Mouse (Mus musculus): ENCODE data around the gene Homer3. TPM values are rescaled to one million over a fixed set of nuclear protein-coding genes. Genes with fewer than 3 reads are reported as not detected.

Gene Homer3
- total and polyA plus RNA-seq, 2 experiments from 2014 or later = 13.8 to 36.4 TPM

DNA sequence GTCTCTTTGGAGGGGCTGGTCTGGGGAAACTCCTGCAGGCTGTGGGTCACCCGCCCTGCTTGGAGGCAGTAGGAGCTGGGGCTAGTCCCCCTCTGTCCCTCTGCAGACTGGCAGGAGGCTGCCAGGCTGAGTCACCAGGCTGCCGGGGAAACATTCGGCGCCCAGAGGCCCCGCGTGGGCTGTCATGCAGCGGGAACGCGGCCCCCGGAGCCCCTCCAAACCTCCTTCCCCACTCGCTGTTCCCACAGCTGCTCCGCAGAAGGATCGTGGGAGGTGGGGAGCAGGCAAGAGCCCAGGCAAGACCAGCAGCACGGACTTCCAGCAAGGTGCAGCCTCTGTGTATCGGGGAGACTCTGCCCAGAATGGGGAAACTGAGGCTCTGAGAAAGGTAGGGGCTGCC is 4.5 kb upstream of the Homer3 start:
- H3K36me3 ChIP-seq (ENCODE audit: insufficient read depth, low read length) = no peaks in the 10 kb centered on the region
- H3K27me3 ChIP-seq (ENCODE audit: insufficient read depth, low read length) = no peaks in the 10 kb centered on the region
- 0 out of 2 replicates have a peak overlapping the region, but pooled peaks have one; percentile 24 for H3K9ac ChIP-seq (replicated peaks; ENCODE audit: low read length, poor library complexity, severe bottlenecking)
- no peak for TF ChIP-seq CTCF (IDR thresholded peaks at IDR 0.05)
- H3K4me3 ChIP-seq (ENCODE audit: low read depth, low read length) = no peak overlapping the region
- no peaks in the 10 kb centered on the region for H3K4me1 ChIP-seq (ENCODE audit: insufficient read depth, low read length)
- 65% methylated on average over 15 of the region's 15 CpGs for WGBS
- no peak for ATAC-seq (ENCODE audit: low FRiP score)
- no peak overlapping the region for H3K4me2 ChIP-seq (ENCODE audit: low read depth, low read length, poor library complexity, severe bottlenecking)
- no peak for DNase-seq (ENCODE audit: low spot score)
- H3K9me3 ChIP-seq (ENCODE audit: low read length) = no peaks in the 10 kb centered on the region
- no peak overlapping the region for H3K27ac ChIP-seq (ENCODE audit: low read depth, low read length)

DNA sequence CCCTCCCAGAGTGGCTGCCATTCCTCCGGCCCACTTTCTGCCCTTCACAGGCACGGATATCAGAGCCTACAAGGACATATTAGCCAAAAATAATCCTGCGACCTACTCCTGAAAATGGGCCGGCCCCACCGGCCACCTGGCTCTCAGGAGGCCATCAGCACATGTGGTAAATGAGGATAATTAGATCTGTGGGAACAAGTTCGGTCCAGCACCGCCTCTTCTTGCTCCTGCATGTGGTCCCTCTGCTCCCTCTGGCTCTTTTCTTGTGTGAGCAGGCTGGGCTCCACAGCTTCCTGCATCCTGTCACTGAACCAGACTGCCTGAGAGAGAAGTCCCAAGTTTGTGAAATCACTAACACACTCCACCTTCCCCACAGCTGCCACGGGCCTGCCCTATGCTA is 3.4 kb upstream of the Homer3 start:
- ATAC-seq (ENCODE audit: low FRiP score) = no peak
- H3K4me1 ChIP-seq (ENCODE audit: insufficient read depth, low read length) = no peaks in the 10 kb centered on the region
- H3K36me3 ChIP-seq (ENCODE audit: insufficient read depth, low read length) = no peaks in the 10 kb centered on the region
- no peaks in the 10 kb centered on the region for H3K9me3 ChIP-seq (ENCODE audit: low read length)
- no peak overlapping the region for H3K9ac ChIP-seq (replicated peaks; ENCODE audit: low read length, poor library complexity, severe bottlenecking)
- TF ChIP-seq CTCF (IDR thresholded peaks at IDR 0.05) = no peak
- DNase-seq (ENCODE audit: low spot score) = no peak
- H3K27ac ChIP-seq (ENCODE audit: low read depth, low read length) = no peak overlapping the region
- no peak overlapping the region for H3K4me3 ChIP-seq (ENCODE audit: low read depth, low read length)
- 73% methylated on average over 8 of the region's 8 CpGs for WGBS
- H3K27me3 ChIP-seq (ENCODE audit: insufficient read depth, low read length) = no peaks in the 10 kb centered on the region
- no peak overlapping the region for H3K4me2 ChIP-seq (ENCODE audit: low read depth, low read length, poor library complexity, severe bottlenecking)

DNA sequence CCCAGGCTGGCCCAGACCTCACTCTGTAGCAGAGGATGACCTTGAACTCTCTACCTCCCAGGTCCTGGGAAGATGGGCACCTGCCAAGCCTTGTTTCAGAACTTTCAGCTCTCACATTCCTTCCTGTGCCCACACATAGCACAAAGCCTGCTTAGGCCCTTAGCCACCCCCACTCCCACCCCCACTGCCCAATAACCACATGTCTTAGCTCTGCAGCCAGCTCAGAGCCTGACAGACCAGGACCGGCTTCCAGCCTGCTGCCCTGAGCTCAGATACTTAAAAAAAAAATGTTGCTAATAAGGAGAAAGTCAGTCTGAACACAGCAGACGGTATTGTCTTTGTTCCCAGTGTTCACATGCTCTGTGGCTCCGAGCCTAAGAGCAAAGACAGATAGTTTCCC is 1.6 kb upstream of the Homer3 start:
- no peak overlapping the region for H3K9ac ChIP-seq (replicated peaks; ENCODE audit: low read length, poor library complexity, severe bottlenecking)
- no peak for TF ChIP-seq CTCF (IDR thresholded peaks at IDR 0.05)

DNA sequence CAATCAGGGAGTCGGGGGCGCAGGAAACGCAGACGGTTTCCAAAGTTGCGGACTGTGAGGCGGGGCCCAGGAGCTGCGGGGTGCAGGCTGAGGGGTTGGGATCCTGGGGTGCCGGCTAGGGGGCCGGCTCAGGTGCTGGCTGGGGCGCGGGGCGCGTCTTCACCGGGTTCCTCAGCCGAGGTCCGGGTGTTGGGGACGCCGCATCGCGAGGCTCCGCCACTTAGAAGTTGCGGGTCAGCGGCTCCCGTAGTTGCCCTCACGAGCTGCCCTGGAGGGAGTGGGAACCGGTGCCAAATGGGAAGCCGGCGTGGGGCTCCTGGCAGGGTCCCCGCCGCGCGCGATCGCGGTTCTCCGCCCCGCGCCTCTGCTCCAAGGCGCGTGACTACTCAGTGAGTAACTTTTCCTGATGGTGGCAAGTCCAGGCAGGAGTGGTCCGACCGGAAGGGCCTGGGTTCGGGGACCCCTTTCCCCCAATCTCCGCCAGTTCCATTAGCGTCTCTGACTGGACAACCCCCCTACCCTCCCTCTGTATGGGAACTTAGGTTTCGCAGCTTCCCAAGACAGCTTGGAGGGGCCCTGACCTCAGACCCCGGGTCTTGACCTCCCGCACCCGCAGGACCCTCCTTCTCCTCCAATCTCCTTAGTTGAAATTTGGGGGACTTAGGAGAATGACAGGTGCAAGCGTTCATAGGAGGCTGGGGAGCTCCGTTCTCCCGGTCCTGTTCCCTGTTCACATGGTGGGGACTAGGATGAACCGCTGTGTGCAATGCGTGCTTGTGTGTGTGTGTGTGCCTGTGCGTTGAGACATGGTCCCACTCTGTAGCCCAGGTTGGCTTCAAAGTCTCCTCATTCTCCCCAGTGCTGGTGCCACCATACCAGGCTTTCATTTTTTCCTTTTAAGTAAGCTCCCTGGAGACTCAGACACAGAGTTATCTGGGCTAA is 780 bp downstream of the Homer3 start:
- peaks cover 3% of the 10 kb centered on the region; the same call in 1 of the 2 replicates for H3K36me3 ChIP-seq (ENCODE audit: insufficient read depth, low read length)
- DNase-seq (ENCODE audit: low spot score) = peak; percentile 15
- no peaks in the 10 kb centered on the region for H3K9me3 ChIP-seq (ENCODE audit: low read length)
- no peaks in the 10 kb centered on the region for H3K4me1 ChIP-seq (ENCODE audit: insufficient read depth, low read length)
- peak; percentile 53 for ATAC-seq (ENCODE audit: low FRiP score)
- H3K9ac ChIP-seq (replicated peaks; ENCODE audit: low read length, poor library complexity, severe bottlenecking) = peak overlapping the region; percentile 71
- H3K27ac ChIP-seq (ENCODE audit: low read depth, low read length) = peak overlapping the region; percentile 43
- WGBS = under 1% methylated on average over 52 of the region's 55 CpGs
- H3K4me2 ChIP-seq (ENCODE audit: low read depth, low read length, poor library complexity, severe bottlenecking) = peak overlapping the region; percentile 92
- TF ChIP-seq CTCF (IDR thresholded peaks at IDR 0.05) = no peak
- peak overlapping the region; percentile 67 for H3K4me3 ChIP-seq (ENCODE audit: low read depth, low read length)
- H3K27me3 ChIP-seq (ENCODE audit: insufficient read depth, low read length) = no peaks in the 10 kb centered on the region

More for the DNA sequence above, 1.6 kb upstream of the Homer3 start:
- Histone ChIP-seq H3K4me3 (ENCODE audit: low read depth, low read length) (no peak overlapping the region), H3K27me3 (ENCODE audit: insufficient read depth, low read length) (no peaks in the 10 kb centered on the region), H3K36me3 (ENCODE audit: insufficient read depth, low read length) (peaks cover 2% of the 10 kb centered on the region; the same call in 1 of the 2 replicates), H3K4me1 (ENCODE audit: insufficient read depth, low read length) (no peaks in the 10 kb centered on the region), H3K4me2 (ENCODE audit: low read depth, low read length, poor library complexity, severe bottlenecking) (no peak overlapping the region), H3K9me3 (ENCODE audit: low read length) (no peaks in the 10 kb centered on the region), H3K27ac (ENCODE audit: low read depth, low read length) (no peak overlapping the region)
- DNase-seq (ENCODE audit: low spot score) = no peak
- ATAC-seq (ENCODE audit: low FRiP score) = no peak
- 39% methylated on average over 3 of the region's 3 CpGs for WGBS

- DNase-seq (ENCODE audit: low spot score) (no peak), ATAC-seq (ENCODE audit: low FRiP score) (no peak)
- Histone ChIP-seq H3K27me3 (ENCODE audit: insufficient read depth, low read length) (no peaks in the 10 kb centered on the region), H3K27ac (ENCODE audit: low read depth, low read length) (no peak overlapping the region), H3K4me2 (ENCODE audit: low read depth, low read length, poor library complexity, severe bottlenecking) (no peak overlapping the region), H3K4me3 (ENCODE audit: low read depth, low read length) (no peak overlapping the region), H3K4me1 (ENCODE audit: insufficient read depth, low read length) (no peaks in the 10 kb centered on the region), H3K9ac (replicated peaks; ENCODE audit: low read length, poor library complexity, severe bottlenecking) (no peak overlapping the region), H3K36me3 (ENCODE audit: insufficient read depth, low read length) (peaks cover 3% of the 10 kb centered on the region; the same call in 1 of the 2 replicates), H3K9me3 (ENCODE audit: low read length) (no peaks in the 10 kb centered on the region)
- TF ChIP-seq CTCF (IDR thresholded peaks at IDR 0.05) = no peak
- 59% methylated on average over 5 of the region's 5 CpGs for WGBS
These were observed 1.8 kb downstream of the Homer3 start for GRCm38 (mm10) chr8:70284421-70284820.

DNA sequence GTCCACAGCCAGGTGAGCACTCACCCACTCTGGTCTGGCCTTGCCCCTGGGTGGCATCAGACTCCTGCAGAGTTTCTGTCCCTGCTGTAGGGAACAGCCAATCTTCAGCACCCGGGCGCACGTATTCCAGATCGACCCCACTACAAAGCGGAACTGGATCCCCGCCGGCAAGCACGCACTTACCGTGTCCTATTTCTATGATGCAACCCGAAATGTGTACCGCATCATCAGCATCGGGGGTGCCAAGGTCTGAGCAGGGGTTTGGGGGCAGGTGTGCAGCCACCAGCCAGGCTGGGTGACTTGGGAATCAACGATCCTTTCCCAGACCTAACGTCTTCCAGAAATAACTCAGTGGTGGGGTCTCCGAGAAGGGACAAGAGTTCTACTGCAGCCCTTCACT is 2.7 kb downstream of the Homer3 start:
- H3K36me3 ChIP-seq (ENCODE audit: insufficient read depth, low read length) = peaks cover 3% of the 10 kb centered on the region; the same call in 1 of the 2 replicates
- DNase-seq (ENCODE audit: low spot score) = no peak
- 96% methylated on average over 15 of the region's 15 CpGs for WGBS
- H3K9ac ChIP-seq (replicated peaks; ENCODE audit: low read length, poor library complexity, severe bottlenecking) = no peak overlapping the region
- H3K4me2 ChIP-seq (ENCODE audit: low read depth, low read length, poor library complexity, severe bottlenecking) = no peak overlapping the region
- no peak for ATAC-seq (ENCODE audit: low FRiP score)
- no peak overlapping the region for H3K4me3 ChIP-seq (ENCODE audit: low read depth, low read length)
- TF ChIP-seq CTCF (IDR thresholded peaks at IDR 0.05) = no peak
- H3K27ac ChIP-seq (ENCODE audit: low read depth, low read length) = no peak overlapping the region
- no peaks in the 10 kb centered on the region for H3K27me3 ChIP-seq (ENCODE audit: insufficient read depth, low read length)
- no peaks in the 10 kb centered on the region for H3K9me3 ChIP-seq (ENCODE audit: low read length)
- no peaks in the 10 kb centered on the region for H3K4me1 ChIP-seq (ENCODE audit: insufficient read depth, low read length)

All from midbrain, postnatal 0 days (tissue).